In the genomic region with DNA sequence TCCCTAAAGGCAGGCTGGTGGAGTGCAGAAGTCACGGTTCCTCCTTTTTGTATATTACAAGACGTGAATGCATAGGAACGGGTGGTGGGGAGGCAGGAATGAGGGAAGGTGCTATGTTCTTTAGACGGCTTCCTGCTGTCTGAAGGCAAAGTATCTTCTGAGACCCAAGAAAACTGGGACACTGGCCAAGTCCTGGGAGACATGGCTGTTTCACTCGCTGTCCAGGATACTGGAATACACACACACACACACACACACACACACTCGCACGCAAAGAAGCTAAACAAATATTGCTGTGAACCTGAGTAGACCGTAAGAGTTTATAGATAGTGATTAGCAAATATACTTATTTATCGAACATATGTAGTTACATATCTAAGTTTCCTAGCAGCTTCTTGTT, we compare ENCODE assay signal across 26 mouse cellular contexts. TPM values are rescaled to one million over a fixed set of nuclear protein-coding genes. Genes with fewer than 3 reads are reported as not detected.
DNase-seq lines count a peak whose midpoint lies in the region; ATAC-seq and TF ChIP-seq lines count a peak whose summit lies in the region.
"Had no signal": no experiment of that assay in that cellular context is flagged by ENCODE, and none has a peak within 500 bp of the region (broad histone marks: within the 10 kb centered on the region; RNA-seq: fewer than 3 reads in every experiment).

No protein-coding gene starts in this region.

- no peak overlapping the region for H3K4me3 ChIP-seq in kidney, adult 2 months (ENCODE audit: insufficient read depth, low read depth, low read length)
- H3K4me3 ChIP-seq in kidney, embryonic 15.5 days (replicated peaks), result no peak overlapping the region
- no peak overlapping the region for H3K4me3 ChIP-seq in lung, embryonic 14.5 days (ENCODE audit: low read depth, low read length)
- no peak overlapping the region for H3K4me3 ChIP-seq in lung, adult 2 months (replicated peaks; ENCODE audit: extremely low read depth, low read depth, low read length)
- H3K4me3 ChIP-seq in stomach, postnatal 0 days (ENCODE audit: low read depth, low read length), result no peak overlapping the region
- H3K4me3 ChIP-seq: embryonic facial prominence, embryonic 15.5 days; heart, embryonic 15.5 days; hindbrain, embryonic 13.5 days; intestine, embryonic 15.5 days; layer of hippocampus, adult 2 months; limb, embryonic 13.5 days; midbrain, embryonic 12.5 days; neural tube, embryonic 13.5 days had no signal

- no peaks in the 10 kb centered on the region for H3K27me3 ChIP-seq in kidney, adult 2 months (replicated peaks; ENCODE audit: control insufficient read depth, insufficient read depth, low read length)
- H3K27me3 ChIP-seq in kidney, embryonic 15.5 days, result no peaks in the 10 kb centered on the region
- no peaks in the 10 kb centered on the region for H3K27me3 ChIP-seq in lung, embryonic 14.5 days (ENCODE audit: insufficient read depth, low read length)
- no peaks in the 10 kb centered on the region for H3K27me3 ChIP-seq in stomach, postnatal 0 days (ENCODE audit: control insufficient read depth, insufficient read depth, low read length)
- H3K27me3 ChIP-seq: embryonic facial prominence, embryonic 15.5 days; heart, embryonic 15.5 days; hindbrain, embryonic 13.5 days; intestine, embryonic 15.5 days; limb, embryonic 13.5 days; midbrain, embryonic 12.5 days; neural tube, embryonic 13.5 days had no signal

- no peaks in the 10 kb centered on the region for H3K9me3 ChIP-seq in kidney, embryonic 15.5 days (replicated peaks)
- H3K9me3 ChIP-seq in lung, embryonic 14.5 days (ENCODE audit: low read depth, low read length), result no peaks in the 10 kb centered on the region
- H3K9me3 ChIP-seq in stomach, postnatal 0 days (ENCODE audit: control insufficient read depth, low read length), result no peaks in the 10 kb centered on the region
- H3K9me3 ChIP-seq: embryonic facial prominence, embryonic 15.5 days; heart, embryonic 15.5 days; hindbrain, embryonic 13.5 days; intestine, embryonic 15.5 days; limb, embryonic 13.5 days; midbrain, embryonic 12.5 days; neural tube, embryonic 13.5 days had no signal

- no peak overlapping the region for H3K9ac ChIP-seq in kidney, embryonic 15.5 days
- no peak overlapping the region for H3K9ac ChIP-seq in lung, embryonic 14.5 days
- no peak overlapping the region for H3K9ac ChIP-seq in stomach, postnatal 0 days (ENCODE audit: low read length)
- H3K9ac ChIP-seq: embryonic facial prominence, embryonic 15.5 days; heart, embryonic 15.5 days; hindbrain, embryonic 13.5 days; intestine, embryonic 15.5 days; limb, embryonic 13.5 days; midbrain, embryonic 12.5 days; neural tube, embryonic 13.5 days had no signal

- no peak overlapping the region for H3K4me2 ChIP-seq in kidney, embryonic 15.5 days
- H3K4me2 ChIP-seq in lung, embryonic 14.5 days, result no peak overlapping the region
- no peak overlapping the region for H3K4me2 ChIP-seq in stomach, postnatal 0 days (replicated peaks; ENCODE audit: low read depth)
- H3K4me2 ChIP-seq: embryonic facial prominence, embryonic 15.5 days; heart, embryonic 15.5 days; hindbrain, embryonic 13.5 days; intestine, embryonic 15.5 days; limb, embryonic 13.5 days; midbrain, embryonic 12.5 days; neural tube, embryonic 13.5 days had no signal

- H3K4me1 ChIP-seq in kidney, adult 2 months (ENCODE audit: control insufficient read depth, insufficient read depth, low read length), result peaks cover 17% of the 10 kb centered on the region
- H3K4me1 ChIP-seq in kidney, embryonic 15.5 days, result peaks cover 7% of the 10 kb centered on the region
- peaks cover 7% of the 10 kb centered on the region; the same call in 1 of the 2 replicates for H3K4me1 ChIP-seq in lung, embryonic 14.5 days (ENCODE audit: insufficient read depth)
- no peaks in the 10 kb centered on the region for H3K4me1 ChIP-seq in lung, adult 2 months (ENCODE audit: control insufficient read depth, insufficient read depth, low read length)
- no peaks in the 10 kb centered on the region for H3K4me1 ChIP-seq in stomach, postnatal 0 days (replicated peaks; ENCODE audit: control insufficient read depth, insufficient read depth)
- H3K4me1 ChIP-seq: embryonic facial prominence, embryonic 15.5 days; hindbrain, embryonic 13.5 days; midbrain, embryonic 12.5 days; neural tube, embryonic 13.5 days had no signal

- no peak for ATAC-seq in kidney, embryonic 15.5 days (replicated peaks; ENCODE audit: low FRiP score)
- no peak for ATAC-seq in lung, embryonic 14.5 days (ENCODE audit: insufficient read depth)
- ATAC-seq in stomach, postnatal 0 days (ENCODE audit: low FRiP score, low TSS enrichment), result no peak
- ATAC-seq: CD4-positive, CD25-positive, alpha-beta regulatory T cell, adult 4 months; forebrain, embryonic 16.5 days; intestine, embryonic 15.5 days; Patski had no signal

- no peak for TF ChIP-seq POLR2A in kidney, adult 2 months (IDR thresholded peaks at IDR 0.05; ENCODE audit: low read depth, low read length)
- no peak for TF ChIP-seq POLR2A in lung, adult 2 months (IDR thresholded peaks at IDR 0.05; ENCODE audit: borderline replicate concordance, extremely low read depth, low read depth, low read length)

- TF ChIP-seq EP300 in stomach, postnatal 0 days (optimal IDR thresholded peaks at IDR 0.05), result no peak

- DNase-seq in cerebellum, postnatal 10 days, result peak; percentile 5 to 15
- no peak for DNase-seq in cerebellum, adult 8-10 months
- peak; percentile 63 for DNase-seq in kidney, adult 2 months
- DNase-seq in lung, embryonic 14.5 days, result peak; percentile 77
- no peak for DNase-seq in lung, adult 2 months
- peak; percentile 48 for DNase-seq in stomach, postnatal 0 days (ENCODE audit: low spot score)
- DNase-seq in retina, embryonic 14.5 days (ENCODE audit: low spot score), result no peak
- DNase-seq: adrenal gland, adult 8-10 months; cerebellum, postnatal 14 days; layer of hippocampus, postnatal 36 days; thymus, adult 18-20 months; thymus, postnatal 4 days had no signal

- WGBS in kidney, adult 2 months, result 63% methylated on average over 9 of the region's 9 CpGs
- 72% methylated on average over 9 of the region's 9 CpGs for WGBS in kidney, embryonic 15.5 days
- 44% methylated on average over 9 of the region's 9 CpGs for WGBS in lung, embryonic 14.5 days
- 43% methylated on average over 9 of the region's 9 CpGs for WGBS in lung, adult 2 months
- WGBS in stomach, postnatal 0 days, result 50% methylated on average over 9 of the region's 9 CpGs

- TF ChIP-seq CTCF in kidney, adult 2 months (conservative IDR thresholded peaks at IDR 0.05; ENCODE audit: insufficient read depth, insufficient read length, low read depth, low read length), result no peak
- no peak for TF ChIP-seq CTCF in lung, embryonic 14.5 days (IDR thresholded peaks at IDR 0.05; ENCODE audit: low read depth)
- TF ChIP-seq CTCF in lung, adult 2 months (IDR thresholded peaks at IDR 0.05; ENCODE audit: insufficient read depth, low read length), result no peak
- TF ChIP-seq CTCF in stomach, postnatal 0 days (IDR thresholded peaks at IDR 0.05; ENCODE audit: low read depth), result no peak

- H3K27ac ChIP-seq in kidney, adult 2 months (ENCODE audit: insufficient read depth, low read depth, low read length), result no peak overlapping the region
- H3K27ac ChIP-seq in kidney, embryonic 15.5 days, result no peak overlapping the region
- H3K27ac ChIP-seq in lung, embryonic 14.5 days (ENCODE audit: low read depth), result no peak overlapping the region
- no peak overlapping the region for H3K27ac ChIP-seq in stomach, postnatal 0 days (replicated peaks)
- H3K27ac ChIP-seq: embryonic facial prominence, embryonic 15.5 days; heart, embryonic 15.5 days; hindbrain, embryonic 13.5 days; intestine, embryonic 15.5 days; layer of hippocampus, adult 2 months; limb, embryonic 13.5 days; midbrain, embryonic 12.5 days; neural tube, embryonic 13.5 days had no signal

- no peaks in the 10 kb centered on the region; the same call in 1 of the 2 replicates for H3K36me3 ChIP-seq in kidney, adult 2 months (ENCODE audit: control insufficient read depth, insufficient read depth, low read length)
- H3K36me3 ChIP-seq in kidney, embryonic 15.5 days, result no peaks in the 10 kb centered on the region
- H3K36me3 ChIP-seq in lung, embryonic 14.5 days (ENCODE audit: insufficient read depth), result no peaks in the 10 kb centered on the region
- H3K36me3 ChIP-seq in stomach, postnatal 0 days (ENCODE audit: control insufficient read depth, insufficient read depth, low read length), result no peaks in the 10 kb centered on the region
- H3K36me3 ChIP-seq: embryonic facial prominence, embryonic 15.5 days; heart, embryonic 15.5 days; hindbrain, embryonic 13.5 days; intestine, embryonic 15.5 days; limb, embryonic 13.5 days; midbrain, embryonic 12.5 days; neural tube, embryonic 13.5 days had no signal

RNA-seq across cellular contexts. Expression of gene Slc17a1, which starts 2.8 kb away (rescaled TPM):
- 284 and 312 TPM in 2 replicates for polyA plus RNA-seq in kidney, adult 2 months (2012; rRNA removed)
- 9.3 TPM in 2 replicates for polyA plus RNA-seq in kidney, embryonic 15.5 days (2015; fragmentation: Nextera tagmentation; extraction: Ambion mirVana)
- polyA plus RNA-seq in lung, embryonic 14.5 days (2014; fragmentation: Nextera tagmentation; extraction: Ambion mirVana), result not detected in 2 replicates
- polyA plus RNA-seq in lung, adult 2 months (2012; rRNA removed), result not detected in 2 replicates
- not detected in 2 replicates for polyA plus RNA-seq in stomach, postnatal 0 days (2015; fragmentation: Nextera tagmentation; extraction: Ambion mirVana)
- polyA plus RNA-seq: brain, embryonic 14.5 days; embryonic facial prominence, embryonic 15.5 days; forebrain, embryonic 16.5 days; heart, embryonic 15.5 days; hindbrain, embryonic 13.5 days; limb, embryonic 13.5 days; midbrain, embryonic 12.5 days; neural tube, embryonic 13.5 days had no signal

RNA-seq across cellular contexts. Expression of gene Slc17a3, which starts 25.5 kb away (rescaled TPM):
- polyA plus RNA-seq in kidney, adult 2 months (2012; rRNA removed), result 142 and 150 TPM in 2 replicates
- polyA plus RNA-seq in kidney, embryonic 15.5 days (2015; fragmentation: Nextera tagmentation; extraction: Ambion mirVana), result 3.4 and 4.0 TPM in 2 replicates
- polyA plus RNA-seq in lung, embryonic 14.5 days (2014; fragmentation: Nextera tagmentation; extraction: Ambion mirVana), result not detected in 2 replicates
- 0.02 TPM in 1 of 2 replicates, not detected in the other for polyA plus RNA-seq in lung, adult 2 months (2012; rRNA removed)
- not detected in 2 replicates for polyA plus RNA-seq in stomach, postnatal 0 days (2015; fragmentation: Nextera tagmentation; extraction: Ambion mirVana)
- polyA plus RNA-seq: brain, embryonic 14.5 days; CD4-positive, CD25-positive, alpha-beta regulatory T cell, adult 4 months; embryonic facial prominence, embryonic 15.5 days; forebrain, embryonic 16.5 days; gonadal fat pad, adult 2 months; heart, embryonic 15.5 days; hindbrain, embryonic 13.5 days; midbrain, embryonic 12.5 days; neural tube, embryonic 13.5 days had no signal

RNA-seq across cellular contexts. Expression of gene Slc17a4, which starts 50.1 kb away (rescaled TPM):
- 2.6 and 2.8 TPM in 2 replicates for polyA plus RNA-seq in kidney, adult 2 months (2012; rRNA removed)
- 2.7 and 2.9 TPM in 2 replicates for polyA plus RNA-seq in kidney, embryonic 15.5 days (2015; fragmentation: Nextera tagmentation; extraction: Ambion mirVana)
- not detected in 2 replicates for polyA plus RNA-seq in lung, embryonic 14.5 days (2014; fragmentation: Nextera tagmentation; extraction: Ambion mirVana)
- 0.07 TPM in 1 of 2 replicates, not detected in the other for polyA plus RNA-seq in lung, adult 2 months (2012; rRNA removed)
- 0.07 and 0.21 TPM in 2 replicates for polyA plus RNA-seq in stomach, postnatal 0 days (2015; fragmentation: Nextera tagmentation; extraction: Ambion mirVana)
- polyA plus RNA-seq: brain, embryonic 14.5 days; CD4-positive, CD25-positive, alpha-beta regulatory T cell, adult 4 months; embryonic facial prominence, embryonic 15.5 days; forebrain, embryonic 16.5 days; heart, embryonic 15.5 days; limb, embryonic 13.5 days; midbrain, embryonic 12.5 days had no signal

RNA-seq across cellular contexts. Expression of gene Slc17a2, which starts 57.9 kb away (rescaled TPM):
- polyA plus RNA-seq in kidney, adult 2 months (2012; rRNA removed), result 6.9 and 13.7 TPM in 2 replicates
- 0.10 and 0.12 TPM in 2 replicates for polyA plus RNA-seq in kidney, embryonic 15.5 days (2015; fragmentation: Nextera tagmentation; extraction: Ambion mirVana)
- polyA plus RNA-seq in lung, embryonic 14.5 days (2014; fragmentation: Nextera tagmentation; extraction: Ambion mirVana), result 0.08 TPM in 1 of 2 replicates, not detected in the other
- polyA plus RNA-seq in lung, adult 2 months (2012; rRNA removed), result 0.32 and 0.52 TPM in 2 replicates
- 0.59 and 0.61 TPM in 2 replicates for polyA plus RNA-seq in stomach, postnatal 0 days (2015; fragmentation: Nextera tagmentation; extraction: Ambion mirVana)
- polyA plus RNA-seq: brain, embryonic 14.5 days; CD4-positive, CD25-positive, alpha-beta regulatory T cell, adult 4 months; embryonic facial prominence, embryonic 15.5 days; forebrain, embryonic 16.5 days; gonadal fat pad, adult 2 months; heart, embryonic 15.5 days; hindbrain, embryonic 13.5 days; intestine, embryonic 15.5 days; limb, embryonic 13.5 days; midbrain, embryonic 12.5 days; neural tube, embryonic 13.5 days; Patski had no signal

Comparison
In these comparisons a context has a peak if more than half of its experiments do, and no peak if none do; other contexts are left out.
1. DNase-seq: peak in cerebellum, postnatal 10 days (2 of 2), kidney, adult 2 months (single experiment), lung, embryonic 14.5 days (single experiment) and stomach, postnatal 0 days (single experiment); none in cerebellum, adult 8-10 months (single experiment), lung, adult 2 months (single experiment) and retina, embryonic 14.5 days (single experiment).
2. RNA of gene Slc17a1, which starts 2.8 kb away (polyA plus RNA-seq): 284 to 312 TPM in kidney, adult 2 months; 9.3 TPM in kidney, embryonic 15.5 days, not detected in lung, embryonic 14.5 days, not detected in lung, adult 2 months and not detected in stomach, postnatal 0 days; every median in the first group is over 10 times any median in the second.
3. RNA of gene Slc17a3, which starts 25.5 kb away (polyA plus RNA-seq): 142 to 150 TPM in kidney, adult 2 months; 3.4 to 4.0 TPM in kidney, embryonic 15.5 days, not detected in lung, embryonic 14.5 days, 0.02 TPM in lung, adult 2 months and not detected in stomach, postnatal 0 days; every median in the first group is over 10 times any median in the second.